Mouse (Mus musculus): Measurements from ENCODE around the gene Dcps. TPM values are rescaled to one million over a fixed set of nuclear protein-coding genes. Genes with fewer than 3 reads are reported as not detected.

The Dcps gene
- total RNA-seq, 2 experiments from 2014 or later: 15.6 to 17.8 TPM

DNA sequence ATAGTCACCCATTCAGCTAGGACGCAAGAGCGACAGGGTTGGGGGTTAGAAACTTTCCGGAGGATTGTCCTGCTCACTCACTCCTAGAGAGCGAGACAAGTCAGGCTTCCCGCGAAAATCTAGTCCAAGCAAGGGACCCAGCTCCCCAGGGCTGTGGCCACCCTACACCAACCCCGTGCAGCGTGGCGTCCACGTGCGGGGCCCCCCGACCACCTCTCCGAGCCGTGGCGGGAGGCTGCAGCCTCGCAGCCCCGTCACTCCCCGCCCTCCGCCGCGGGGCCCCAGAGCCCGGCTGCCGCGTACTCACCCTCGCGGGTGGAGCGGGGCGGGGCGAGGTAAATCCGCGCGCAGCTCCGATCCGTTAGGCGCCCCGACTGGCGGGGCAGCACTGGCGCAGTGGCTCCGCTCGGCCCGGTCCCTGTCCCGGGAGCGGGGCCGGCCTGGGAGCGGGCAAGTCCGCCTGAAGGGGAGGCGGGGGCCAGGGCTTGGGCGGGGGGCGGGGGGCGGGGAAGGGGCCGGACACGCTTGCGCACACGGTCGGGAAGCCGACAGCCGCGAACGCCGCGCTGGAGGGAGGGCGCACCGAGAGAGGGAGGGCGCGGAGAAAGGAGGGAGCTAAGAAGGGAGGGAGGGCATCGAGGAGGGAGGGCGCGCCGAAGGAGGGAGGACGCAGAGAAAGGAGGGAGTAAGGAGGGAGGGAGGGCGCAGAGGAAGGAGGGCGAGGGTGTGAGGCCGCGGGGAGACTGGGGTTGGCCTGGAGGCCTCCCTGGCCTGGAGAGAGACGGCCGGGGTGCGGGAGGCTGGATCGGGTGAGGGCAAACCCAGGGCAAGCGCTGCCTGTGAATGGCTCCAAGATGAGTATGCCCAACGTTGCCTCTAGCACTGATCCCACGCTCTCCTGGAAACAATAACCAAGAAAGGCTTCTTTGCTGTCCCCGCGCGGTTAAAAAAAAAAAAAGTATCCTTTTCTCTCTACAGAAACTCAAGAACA, 59.2 kb downstream of the Dcps start:
- intact Hi-C loops (cut with DNase I): loop anchor here (2.0 to 5.0 kb wide), 2 partner anchors 40 to 84 kb away; no protein-coding TSS in a partner anchor
- peak; percentile 60 to 72 for DNase-seq (ENCODE audit: low spot score in 2 of 2)

DNA sequence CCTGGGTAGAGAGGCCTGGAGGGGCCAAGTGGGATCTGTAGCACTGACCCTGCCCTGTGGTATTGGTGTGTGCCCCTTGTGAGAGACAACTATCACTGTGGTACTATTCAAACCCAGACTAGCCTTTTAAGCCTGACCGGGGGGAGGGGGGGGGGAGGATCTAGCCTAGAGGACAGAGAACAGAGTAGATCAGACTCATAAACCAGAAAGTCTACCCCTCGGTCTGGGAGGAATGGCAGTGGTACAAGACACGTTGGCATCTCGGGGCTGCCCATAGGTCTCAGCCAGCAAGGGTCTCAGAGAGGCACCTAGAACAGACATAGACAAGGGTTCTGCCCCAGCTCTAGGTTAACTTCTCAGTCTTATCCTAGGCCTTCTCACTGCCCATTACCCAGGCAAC, 60.1 kb downstream of the Dcps start:
- intact Hi-C loops (cut with DNase I): loop anchor here (2.0 to 5.0 kb wide), 2 partner anchors 41 to 84 kb away; no protein-coding TSS in a partner anchor
- DNase-seq (ENCODE audit: low spot score in 2 of 2): no peak

- intact Hi-C loops (cut with DNase I): loop anchor here (5.0 kb wide), 1 partner anchor 83 kb away; no protein-coding TSS in a partner anchor
- DNase-seq (ENCODE audit: low spot score in 2 of 2): no peak
Measured at GRCm38 (mm10) chr9:35115299-35115698, 60.6 kb downstream of the Dcps start.

GRCm38 (mm10) chr9:35114234-35114633, 61.6 kb downstream of the Dcps start:
- intact Hi-C loops (cut with DNase I): no loop called here

GRCm38 (mm10) chr9:35111941-35112595, 63.8 kb downstream of the Dcps start:
- DNase-seq (ENCODE audit: low spot score in 2 of 2): peak in 1 of 2 experiments; percentile 27
- intact Hi-C loops (cut with DNase I): no loop called here

More at GRCm38 (mm10) chr9:35114234-35114633, 61.6 kb downstream of the Dcps start:
- DNase-seq (ENCODE audit: low spot score in 2 of 2): no peak

DNA sequence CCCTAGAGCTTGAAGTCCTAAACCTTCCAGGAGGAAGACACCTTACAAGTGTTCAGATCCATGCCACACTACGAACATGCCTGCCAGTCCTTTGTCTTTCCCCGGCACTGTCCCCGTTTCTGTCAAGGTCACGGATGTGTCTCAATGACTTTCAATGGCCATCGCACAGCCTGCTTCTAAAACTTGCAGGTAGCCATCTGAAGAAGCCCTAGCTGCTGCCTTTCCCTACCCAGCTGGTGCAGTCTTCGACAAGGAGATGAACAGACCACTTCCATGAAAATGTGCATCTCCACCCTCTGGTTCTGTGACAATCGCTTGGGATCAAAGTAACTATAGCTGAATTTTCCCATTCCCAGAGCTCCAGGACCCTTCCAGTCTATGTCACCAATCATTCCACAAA, 64.4 kb downstream of the Dcps start:
- DNase-seq (ENCODE audit: low spot score in 2 of 2): no peak
- intact Hi-C loops (cut with DNase I): no loop called here

DNA sequence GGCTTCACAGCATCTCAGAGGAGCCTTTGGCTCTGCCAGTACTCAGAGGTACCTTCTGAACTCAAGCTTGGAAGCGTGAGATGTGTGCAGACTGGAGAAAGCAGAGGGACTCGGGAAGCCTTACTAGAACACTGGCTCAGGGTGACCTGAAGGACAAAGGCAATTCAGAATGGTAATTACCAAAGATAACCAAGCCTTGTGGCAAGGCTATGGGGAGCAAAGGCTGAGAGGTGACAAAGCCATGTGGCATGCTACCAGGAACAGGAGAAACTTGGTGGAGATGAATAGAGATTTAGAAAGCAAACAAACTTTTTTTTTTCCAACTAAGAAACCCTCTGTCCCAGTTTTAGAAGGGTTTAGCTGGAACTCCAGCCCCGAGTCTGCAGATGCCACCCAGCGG, 65.3 kb downstream of the Dcps start:
- no peak for DNase-seq (ENCODE audit: low spot score in 2 of 2)
- intact Hi-C loops (cut with DNase I): no loop called here

DNA sequence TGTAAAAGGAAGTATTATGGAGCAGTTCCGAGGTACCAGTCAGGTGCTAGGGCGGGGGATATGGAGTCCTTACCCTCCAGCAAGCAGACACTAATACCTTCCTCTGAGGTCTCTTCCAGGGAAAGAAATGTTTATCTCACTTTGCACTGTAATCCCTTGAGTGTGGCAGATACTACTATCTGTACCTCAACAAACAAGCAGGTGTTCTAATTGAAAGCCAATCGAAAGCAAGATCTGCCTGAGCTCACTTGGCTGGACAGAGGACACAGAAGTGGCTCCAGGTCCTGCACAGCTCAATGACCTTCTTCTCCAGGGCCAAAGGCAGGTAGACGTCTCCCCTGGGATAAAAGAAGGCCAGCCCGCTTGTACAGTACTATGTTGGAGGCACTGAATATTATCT, 65.8 kb downstream of the Dcps start:
- no peak for DNase-seq (ENCODE audit: low spot score in 2 of 2)
- intact Hi-C loops (cut with DNase I): no loop called here

- peak; percentile 72 to 83 for DNase-seq (ENCODE audit: low spot score in 2 of 2)
- intact Hi-C loops (cut with DNase I): no loop called here
Measured at GRCm38 (mm10) chr9:35108916-35109315, 66.9 kb downstream of the Dcps start.

- DNase-seq (ENCODE audit: low spot score in 2 of 2): no peak
- intact Hi-C loops (cut with DNase I): no loop called here
Measured at GRCm38 (mm10) chr9:35108066-35108465, 67.8 kb downstream of the Dcps start.

DNA sequence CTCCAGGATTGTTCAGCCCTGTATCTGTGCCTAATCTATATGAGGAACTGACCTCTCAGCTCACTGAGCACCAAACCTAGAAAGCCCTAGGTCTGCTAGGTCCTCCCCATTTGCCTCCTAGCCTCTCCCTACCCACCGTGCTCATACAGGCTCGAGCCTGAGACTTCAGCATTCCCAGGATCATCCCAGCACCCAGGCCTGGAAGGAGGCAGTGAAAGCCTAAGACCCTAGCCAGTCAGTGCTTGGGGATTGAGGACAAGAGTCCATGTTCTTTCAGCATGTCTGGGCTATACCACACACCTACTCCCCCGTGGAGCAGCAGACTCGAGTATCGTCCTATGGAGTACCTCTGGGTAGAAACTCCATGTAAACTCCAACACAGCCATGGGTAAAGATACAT, 68.5 kb downstream of the Dcps start:
- DNase-seq (ENCODE audit: low spot score in 2 of 2): no peak

DNA sequence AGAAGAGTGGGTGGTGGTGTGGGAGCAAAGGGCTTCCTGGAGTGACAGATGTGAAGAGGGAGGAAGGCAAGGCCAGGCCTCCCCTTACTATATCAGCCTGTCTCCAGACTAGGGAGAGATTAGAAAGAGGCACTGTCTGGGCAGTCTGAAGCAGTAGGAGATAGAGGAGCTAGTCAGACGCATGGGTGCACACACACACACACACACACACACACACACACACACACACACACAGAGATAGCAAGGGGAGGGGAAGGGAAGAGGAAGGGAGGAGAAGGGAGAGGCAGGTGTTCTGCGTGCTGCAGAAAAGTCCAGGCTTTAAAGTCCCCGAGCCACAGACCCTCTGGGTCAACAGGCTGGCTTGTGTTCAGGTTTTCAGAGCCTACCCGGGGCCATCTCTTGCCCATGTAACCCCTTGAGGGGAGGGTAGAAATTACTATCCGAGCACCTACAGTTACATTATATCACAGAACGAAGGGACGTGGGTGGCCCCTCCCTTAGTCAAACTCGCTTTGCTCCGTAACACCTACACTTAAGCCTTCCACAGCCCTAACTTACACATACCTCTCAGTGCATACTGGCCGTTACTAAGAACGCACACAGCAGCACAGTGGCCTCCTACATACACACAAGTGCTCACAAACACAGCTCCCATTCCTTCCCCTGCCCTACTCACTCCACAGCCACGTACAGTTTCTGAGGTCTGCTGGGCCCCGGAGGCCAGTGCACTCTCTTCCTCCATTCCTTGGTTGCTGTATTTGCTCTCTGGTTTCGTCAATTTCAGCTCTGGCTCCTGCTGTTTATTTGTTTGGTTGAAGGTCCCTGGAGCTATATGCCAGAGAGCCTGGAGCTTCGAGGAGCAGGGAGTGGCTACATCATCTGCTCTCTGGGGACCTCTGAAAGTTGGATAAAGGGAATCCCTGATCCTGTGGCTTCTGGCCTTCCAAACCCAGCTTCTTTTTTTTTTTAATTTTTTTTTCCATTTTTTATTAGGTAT, 69.7 kb downstream of the Dcps start:
- intact Hi-C loops (cut with DNase I): no loop called here
- no peak for DNase-seq (ENCODE audit: low spot score in 2 of 2)

More for the DNA sequence above, 68.5 kb downstream of the Dcps start:
- intact Hi-C loops (cut with DNase I): no loop called here

DNA sequence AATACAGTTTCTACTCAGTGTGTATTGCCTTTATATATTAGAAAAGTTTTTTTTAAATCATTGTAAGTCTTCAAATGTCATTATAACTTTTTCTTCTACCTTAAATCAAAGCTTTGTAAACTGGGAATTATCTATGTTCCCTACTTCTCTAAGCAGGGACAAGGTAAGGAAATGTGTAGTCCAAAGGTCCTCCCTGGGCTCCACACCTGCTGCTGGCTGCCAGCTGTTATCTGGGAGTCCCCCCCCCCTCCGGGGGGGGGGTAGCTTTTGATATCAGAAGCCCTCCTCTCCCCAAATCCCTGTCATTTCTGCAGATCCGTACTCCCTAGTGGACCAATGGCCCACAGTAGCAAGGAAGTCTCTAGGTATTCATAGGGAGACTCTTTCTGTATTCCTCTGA, 70.4 kb downstream of the Dcps start:
- intact Hi-C loops (cut with DNase I): no loop called here
- no peak for DNase-seq (ENCODE audit: low spot score in 2 of 2)

GRCm38 (mm10) chr9:35104711-35105110, 71.2 kb downstream of the Dcps start:
- DNase-seq (ENCODE audit: low spot score in 2 of 2): no peak
- intact Hi-C loops (cut with DNase I): no loop called here

- intact Hi-C loops (cut with DNase I): no loop called here
Measured at GRCm38 (mm10) chr9:35098762-35099161, 77.1 kb downstream of the Dcps start.

DNA sequence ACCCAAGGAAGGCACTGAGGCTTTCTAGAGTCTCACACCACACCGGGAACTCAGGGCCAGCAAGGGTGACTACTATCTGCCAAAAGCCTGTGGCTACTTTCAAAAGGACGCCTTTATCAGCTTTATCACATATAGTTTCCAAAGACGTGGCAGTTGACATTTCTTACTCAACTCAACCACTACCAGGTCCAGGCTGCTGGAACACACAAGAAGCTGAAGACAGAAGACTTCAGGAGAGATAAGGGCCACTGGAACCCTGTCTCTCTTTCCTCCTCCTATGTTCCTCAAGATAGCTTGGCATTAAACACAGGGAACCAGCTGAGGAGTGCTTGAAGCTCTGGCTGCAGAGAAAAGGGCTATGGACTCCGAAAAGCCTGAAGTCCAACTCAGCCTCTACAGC, 78.0 kb downstream of the Dcps start:
- intact Hi-C loops (cut with DNase I): no loop called here
- no peak for DNase-seq (ENCODE audit: low spot score in 2 of 2)

More at GRCm38 (mm10) chr9:35098762-35099161, 77.1 kb downstream of the Dcps start:
- DNase-seq (ENCODE audit: low spot score in 2 of 2): no peak

- intact Hi-C loops (cut with DNase I): no loop called here
- no peak for DNase-seq (ENCODE audit: low spot score in 2 of 2)
Measured at GRCm38 (mm10) chr9:35095726-35096125, 80.1 kb downstream of the Dcps start.

GRCm38 (mm10) chr9:35093350-35093749, 82.5 kb downstream of the Dcps start:
- no peak for DNase-seq (ENCODE audit: low spot score in 2 of 2)
- intact Hi-C loops (cut with DNase I): no loop called here

GRCm38 (mm10) chr9:35092904-35093303, 83.0 kb downstream of the Dcps start:
- intact Hi-C loops (cut with DNase I): no loop called here
- DNase-seq (ENCODE audit: low spot score in 2 of 2): no peak

Measured in left cerebral cortex, postnatal 14 days (tissue).